Mouse (Mus musculus): Measurements from ENCODE around the gene C1s2. TPM values are rescaled to one million over a fixed set of nuclear protein-coding genes. Genes with fewer than 3 reads are reported as not detected.

The C1s2 gene
- total and polyA plus RNA-seq, 3 experiments, result 0.08 to 0.19 (median 0.08) TPM

DNA sequence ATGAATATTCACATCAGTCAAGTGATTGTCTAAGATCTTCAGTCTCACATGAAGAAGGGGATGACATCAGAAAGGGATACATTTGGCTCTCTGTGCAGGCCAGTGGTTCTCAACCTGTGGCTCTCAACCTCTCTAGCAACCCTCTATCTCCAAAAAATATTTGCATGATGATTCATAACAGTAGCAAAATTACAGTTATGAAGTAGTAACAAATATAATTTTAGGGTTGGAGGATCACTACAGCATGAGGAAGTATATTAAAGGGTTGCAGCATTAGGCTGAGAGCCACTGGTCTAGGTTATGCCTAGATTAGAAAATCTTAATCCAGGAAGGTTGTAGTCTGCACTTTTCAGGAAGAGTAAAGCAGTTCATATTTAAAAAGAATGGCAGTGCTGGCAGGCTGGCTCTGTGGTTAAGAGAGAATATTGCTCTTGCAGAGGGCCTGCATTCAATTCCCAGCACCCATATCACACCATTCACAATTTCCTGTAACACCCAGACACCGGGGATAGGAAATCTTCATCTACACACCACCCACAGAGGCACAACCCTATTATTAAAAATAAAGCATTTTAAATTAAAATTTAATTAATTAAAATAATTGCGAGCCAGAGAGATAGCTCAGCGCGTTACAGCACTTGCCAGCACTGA is 25.4 kb upstream of the C1s2 start:
- TF ChIP-seq CHD2 (IDR thresholded peaks at IDR 0.05; ENCODE audit: low read length), result no peak
- no peak for TF ChIP-seq NRF1 (IDR thresholded peaks at IDR 0.05; ENCODE audit: low read depth, low read length)
- peak; percentile 98 for TF ChIP-seq JUND (conservative IDR thresholded peaks at IDR 0.05; ENCODE audit: low read depth, low read length)
- peak; percentile 94 for TF ChIP-seq IRF4 (IDR thresholded peaks at IDR 0.05; ENCODE audit: low read depth, low read length)
- 0 out of 2 replicates have a peak, but pooled peaks have one; percentile 13 for TF ChIP-seq TCF12 (IDR thresholded peaks at IDR 0.05; ENCODE audit: low read depth, low read length)
- no peak for TF ChIP-seq ZMIZ1 (IDR thresholded peaks at IDR 0.05; ENCODE audit: low read depth, low read length)
- no peak for TF ChIP-seq GABPA (IDR thresholded peaks at IDR 0.05; ENCODE audit: insufficient replicate concordance, low read depth, low read length)
- peak; percentile 82 for TF ChIP-seq EP300 (IDR thresholded peaks at IDR 0.05; ENCODE audit: low read length)
- TF ChIP-seq ZNF384 (IDR thresholded peaks at IDR 0.05; ENCODE audit: low read depth, low read length), result peak; percentile 89
- TF ChIP-seq BHLHE40 (IDR thresholded peaks at IDR 0.05; ENCODE audit: low read depth, low read length), result peak; percentile 66
- peak; percentile 84 for TF ChIP-seq JUN (IDR thresholded peaks at IDR 0.05; ENCODE audit: insufficient read depth, low read depth, low read length)
- TF ChIP-seq POLR2AphosphoS2 (IDR thresholded peaks at IDR 0.05; ENCODE audit: low read depth, low read length), result no peak
- no peak for TF ChIP-seq ELF1 (IDR thresholded peaks at IDR 0.05; ENCODE audit: low read depth, low read length)
- peak; percentile 65; the same call in 1 of the 2 replicates for TF ChIP-seq MEF2A (IDR thresholded peaks at IDR 0.05; ENCODE audit: borderline replicate concordance, low read depth, low read length)
- TF ChIP-seq ZC3H11A (IDR thresholded peaks at IDR 0.05; ENCODE audit: low read depth, low read length), result no peak
- TF ChIP-seq MYC (IDR thresholded peaks at IDR 0.05; ENCODE audit: low read depth, low read length), result peak; percentile 37; the same call in 1 of the 2 replicates
- peak; percentile 19; the same call in 1 of the 2 replicates for TF ChIP-seq SIN3A (IDR thresholded peaks at IDR 0.05; ENCODE audit: low read length)
- TF ChIP-seq ETS1 (conservative IDR thresholded peaks at IDR 0.05; ENCODE audit: low read depth, low read length), result peak; percentile 78
- TF ChIP-seq CTCF (conservative IDR thresholded peaks at IDR 0.05 in 1 of 2, IDR thresholded peaks at IDR 0.05 in 1 of 2; ENCODE audit: low read depth in 2 of 2, low read length in 2 of 2), result no peak
- H3K9me3 ChIP-seq (replicated peaks; ENCODE audit: low read length), result no peaks in the 10 kb centered on the region
- peak overlapping the region; percentile 18 for H3K4me2 ChIP-seq (ENCODE audit: insufficient read depth, low read depth, poor library complexity, severe bottlenecking)
- peaks cover 5 to 14% of the 10 kb centered on the region in 2 experiments for H3K36me3 ChIP-seq (replicated peaks in 1 of 2; ENCODE audit: control insufficient read depth in 1 of 2, insufficient read depth in 1 of 2, low read length in 1 of 2)
- dilution Hi-C loops (cut with MboI; ENCODE audit: extremely low pct_ligation_motif_present, extremely low pct_unique_long_range_greater_than_20kb, low sequenced_read_pairs) (no loop called here), in situ Hi-C loops (cut with MboI; ENCODE audit: low pct_ligation_motif_present, low pct_unique_long_range_greater_than_20kb, low sequenced_read_pairs) (no loop called here)
- peak; percentile 88 for DNase-seq (ENCODE audit: extremely low read depth)
- H3K79me2 ChIP-seq (replicated peaks; ENCODE audit: control insufficient read depth, extremely low read depth, insufficient read depth, poor library complexity, severe bottlenecking), result peaks cover 9% of the 10 kb centered on the region; the same call in 1 of the 2 replicates
- H3K4me3 ChIP-seq (replicated peaks in 1 of 3; ENCODE audit: low read depth in 2 of 3, low read length in 2 of 3, poor library complexity in 1 of 3), result no peak overlapping the region
- no peak overlapping the region for H3K9ac ChIP-seq (ENCODE audit: insufficient read depth, low read depth)
- H3K27ac ChIP-seq (ENCODE audit: insufficient read depth, low read depth), result peak overlapping the region; percentile 19; the same call in 1 of the 2 replicates
- no peaks in the 10 kb centered on the region for H3K27me3 ChIP-seq (replicated peaks)
- peaks cover 7 to 40% of the 10 kb centered on the region in 2 experiments for H3K4me1 ChIP-seq (ENCODE audit: control insufficient read depth in 1 of 2, insufficient read depth in 2 of 2)

DNA sequence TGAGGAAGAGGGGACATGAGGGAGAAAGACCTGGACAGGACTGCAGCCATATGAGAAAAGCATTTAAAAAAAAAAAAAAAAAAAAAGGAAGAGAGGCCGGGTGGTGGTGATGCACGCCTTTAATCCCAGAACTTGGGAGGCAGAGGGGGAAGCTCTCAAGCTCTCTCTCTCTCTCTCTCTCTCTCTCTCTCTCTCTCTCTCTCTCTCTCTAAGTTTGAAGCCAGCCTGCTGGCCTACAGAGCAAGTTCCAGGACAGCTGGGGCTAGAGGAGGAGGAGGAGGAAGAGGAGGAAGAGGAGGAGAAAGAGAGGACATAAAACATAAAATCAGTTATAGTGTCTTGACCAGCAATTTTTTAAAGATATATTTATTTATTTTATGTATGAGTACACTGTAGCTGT is 22.2 kb upstream of the C1s2 start:
- in situ Hi-C loops (cut with MboI; ENCODE audit: low pct_ligation_motif_present, low pct_unique_long_range_greater_than_20kb, low sequenced_read_pairs) (no loop called here), dilution Hi-C loops (cut with MboI; ENCODE audit: extremely low pct_ligation_motif_present, extremely low pct_unique_long_range_greater_than_20kb, low sequenced_read_pairs) (no loop called here)
- no peaks in the 10 kb centered on the region for H3K36me3 ChIP-seq (replicated peaks in 1 of 2; ENCODE audit: control insufficient read depth in 1 of 2, insufficient read depth in 1 of 2, low read length in 1 of 2)
- no peak overlapping the region for H3K4me3 ChIP-seq (replicated peaks in 1 of 3; ENCODE audit: low read depth in 2 of 3, low read length in 2 of 3, poor library complexity in 1 of 3)
- no peak overlapping the region for H3K9ac ChIP-seq (ENCODE audit: insufficient read depth, low read depth)
- DNase-seq (ENCODE audit: extremely low read depth), result no peak
- H3K79me2 ChIP-seq (replicated peaks; ENCODE audit: control insufficient read depth, extremely low read depth, insufficient read depth, poor library complexity, severe bottlenecking), result no peaks in the 10 kb centered on the region
- no peak overlapping the region for H3K4me2 ChIP-seq (ENCODE audit: insufficient read depth, low read depth, poor library complexity, severe bottlenecking)
- peaks cover 3 to 23% of the 10 kb centered on the region in 2 experiments for H3K4me1 ChIP-seq (ENCODE audit: control insufficient read depth in 1 of 2, insufficient read depth in 2 of 2)
- no peak overlapping the region for H3K27ac ChIP-seq (ENCODE audit: insufficient read depth, low read depth)
- TF ChIP-seq GABPA (IDR thresholded peaks at IDR 0.05; ENCODE audit: insufficient replicate concordance, low read depth, low read length), result no peak
- TF ChIP-seq POLR2A (IDR thresholded peaks at IDR 0.05; ENCODE audit: low read depth, low read length), result no peak
- no peak for TF ChIP-seq ZMIZ1 (IDR thresholded peaks at IDR 0.05; ENCODE audit: low read depth, low read length)
- TF ChIP-seq MEF2A (IDR thresholded peaks at IDR 0.05; ENCODE audit: borderline replicate concordance, low read depth, low read length), result no peak
- TF ChIP-seq JUND (conservative IDR thresholded peaks at IDR 0.05; ENCODE audit: low read depth, low read length), result no peak
- TF ChIP-seq RAD21 (IDR thresholded peaks at IDR 0.05; ENCODE audit: low read depth, low read length), result no peak
- no peak for TF ChIP-seq RCOR1 (conservative IDR thresholded peaks at IDR 0.05; ENCODE audit: low read depth, low read length)
- no peak for TF ChIP-seq SMC3 (IDR thresholded peaks at IDR 0.05; ENCODE audit: low read depth, low read length)
- no peak for TF ChIP-seq NELFE (IDR thresholded peaks at IDR 0.05; ENCODE audit: low read depth, low read length)
- no peak for TF ChIP-seq ETS1 (conservative IDR thresholded peaks at IDR 0.05; ENCODE audit: low read depth, low read length)
- no peak for TF ChIP-seq NRF1 (IDR thresholded peaks at IDR 0.05; ENCODE audit: low read depth, low read length)
- TF ChIP-seq TCF12 (IDR thresholded peaks at IDR 0.05; ENCODE audit: low read depth, low read length), result no peak
- TF ChIP-seq USF2 (conservative IDR thresholded peaks at IDR 0.05; ENCODE audit: low read depth, low read length), result no peak
- no peak for TF ChIP-seq EP300 (IDR thresholded peaks at IDR 0.05; ENCODE audit: low read length)
- no peak for TF ChIP-seq SIN3A (IDR thresholded peaks at IDR 0.05; ENCODE audit: low read length)
- TF ChIP-seq ZC3H11A (IDR thresholded peaks at IDR 0.05; ENCODE audit: low read depth, low read length), result no peak
- no peak for TF ChIP-seq CHD2 (IDR thresholded peaks at IDR 0.05; ENCODE audit: low read length)
- no peaks in the 10 kb centered on the region for H3K27me3 ChIP-seq (replicated peaks)
- H3K9me3 ChIP-seq (replicated peaks; ENCODE audit: low read length), result peaks cover 5% of the 10 kb centered on the region
